Mouse (Mus musculus) CD4-positive, CD25-positive, alpha-beta regulatory T cell, adult 2 months (primary cell): ENCODE measurements around the gene Olfr1454.

Experiments
- DNase-seq: peaks from one replicate; pipeline ENCODE4 v3.0.0-alpha.2; 2012; ENCODE audit warnings: low read depth, low spot score

Olfr1454 gene

GRCm38 (mm10) chr19:13060310-13060709, at the start of gene Olfr1454:
TSS of gene Olfr1454 (plus strand) at chr19:13060610.
- no peak for DNase-seq

DNA sequence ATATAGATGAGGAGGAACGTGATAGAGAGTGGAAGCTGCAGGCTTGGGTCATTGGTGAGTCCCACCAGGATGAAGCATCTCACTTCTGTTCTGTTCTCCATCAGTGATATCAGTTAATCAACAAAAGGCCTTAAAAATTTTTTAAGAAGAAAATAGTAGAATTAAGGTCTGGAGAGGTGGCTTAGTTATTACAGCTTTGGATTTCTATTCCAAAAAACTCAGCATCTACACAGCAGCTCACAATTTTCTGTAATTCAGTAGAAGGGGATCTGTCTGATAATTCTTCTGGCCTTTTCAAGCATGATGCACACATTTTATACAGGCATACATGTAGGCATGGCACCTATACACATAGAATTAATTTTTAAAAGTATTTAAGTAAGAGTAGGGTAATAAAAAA, 32.2 kb upstream of the Olfr1454 start, which contains the start of gene Olfr1453:
Olfr1453 (minus strand) TSS at position 101 of the 400 bp plus-strand sequence.
- DNase-seq, result no peak

DNA sequence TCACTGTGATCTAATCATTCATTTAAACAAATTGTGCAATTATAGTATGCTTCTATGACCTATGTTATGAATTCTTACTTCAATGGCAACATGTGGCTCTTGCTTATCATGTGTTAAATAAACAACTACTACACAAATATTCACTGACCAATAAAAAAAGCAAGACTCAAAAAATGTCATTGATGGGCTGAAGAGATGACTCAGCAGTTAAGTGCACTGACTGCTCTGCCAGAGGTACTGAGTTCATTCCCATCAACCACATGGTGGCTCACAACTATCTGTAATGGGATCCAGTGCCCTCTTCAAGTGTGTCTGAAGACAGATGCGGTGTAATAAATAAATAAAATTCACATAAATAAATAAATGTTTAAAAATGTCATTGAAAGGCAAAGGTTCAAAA, 33.5 kb downstream of the Olfr1454 start:
- DNase-seq, result no peak

DNA sequence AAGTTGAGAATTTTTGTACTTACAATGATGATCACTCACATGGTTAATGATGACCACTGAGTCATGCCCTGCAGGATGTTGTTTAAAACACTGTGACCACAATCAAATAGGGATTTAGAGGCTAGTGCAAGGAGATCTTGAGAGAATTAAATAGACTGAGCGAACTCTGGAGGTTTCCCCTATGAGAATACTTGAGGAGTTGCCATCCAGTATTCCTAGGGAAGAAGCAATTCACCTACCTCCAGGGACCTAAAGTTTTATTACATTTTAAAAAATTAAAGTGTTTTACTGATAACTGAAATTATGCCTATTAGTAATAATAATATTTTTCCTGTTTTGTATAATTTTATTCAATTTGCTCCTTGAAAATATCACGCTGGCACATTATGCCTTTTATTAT, 37.4 kb downstream of the Olfr1454 start, which contains the start of gene Olfr1457:
Olfr1457 (minus strand) TSS at position 101 of the 400 bp plus-strand sequence.
- no peak for DNase-seq

GRCm38 (mm10) chr19:13106675-13107074, 46.3 kb downstream of the Olfr1454 start, which contains the start of gene Olfr1458:
TSS of gene Olfr1458 (minus strand) at chr19:13106775.
- DNase-seq, result no peak
